Mouse (Mus musculus) heart, postnatal 14 days (tissue): ENCODE results near the gene Sigirr. TPM values are rescaled to one million over a fixed set of nuclear protein-coding genes. Genes with fewer than 3 reads are reported as not detected.

Experiments used
- DNase-seq, 2 experiments: peaks; one replicate each; pipeline ENCODE4 v3.0.0; 2021 to 2022
- intact Hi-C: fragments of 180-260 bp; cut with DNase I; formaldehyde crosslinking; loops from one replicate; pipeline ENCODE4 v1.15.1; 2025
- total RNA-seq, 2 experiments: library from RNA; stranded (reverse); gene quantifications; 2 replicates each; pipeline ENCODE4 v1.2.3; 2021

Gene Sigirr
- total RNA-seq, 2 experiments from 2014 or later = 8.0 to 8.1 TPM

DNA sequence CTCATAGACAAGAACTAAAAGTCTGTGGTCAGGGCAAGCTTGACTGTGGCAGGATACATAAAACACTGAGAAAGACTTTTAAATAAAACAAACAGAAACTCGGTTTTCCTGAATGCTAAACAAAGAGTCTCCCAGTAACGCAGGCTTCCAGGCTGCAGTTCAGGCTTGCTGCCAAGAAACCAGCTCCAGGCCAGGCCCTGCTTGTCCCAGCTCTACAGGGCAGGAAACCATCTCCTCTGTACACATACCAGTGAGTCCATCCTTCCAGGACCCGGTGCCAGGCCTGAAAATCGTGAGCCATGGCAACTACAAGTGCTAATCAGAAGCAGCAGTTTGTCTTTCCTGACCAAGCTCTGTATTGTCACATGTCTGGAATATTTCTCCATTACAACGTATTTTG, 58.7 kb downstream of the Sigirr start:
- intact Hi-C loops = no loop called here
- DNase-seq = peak; percentile 79 to 87

Other genes with a start within 250 kb of the Sigirr start
- not detected for gene Gm45785, start 244.2 kb downstream of the Sigirr start, total RNA-seq
- 10 to 100 TPM; 23.7 to 24.5 TPM for gene Ric8a, start 243.6 kb downstream of the Sigirr start, total RNA-seq
- 10 to 100 TPM; 11.3 to 12.5 TPM for gene Bet1l, start 243.0 kb downstream of the Sigirr start, total RNA-seq
- gene Psmd13, start 218.6 kb downstream of the Sigirr start, total RNA-seq = 10 to 100 TPM; 92.6 to 92.8 TPM
- 10 to 100 TPM; 54.6 to 56.2 TPM for gene Sirt3, start 218.3 kb downstream of the Sigirr start, total RNA-seq
- gene Cox8b, start 200.1 kb downstream of the Sigirr start, total RNA-seq = 1,000 to 10,000 TPM; 2,004 to 2,091 TPM
- not detected for gene Nlrp6, start 179.7 kb downstream of the Sigirr start, total RNA-seq
- gene Pgghg, start 159.2 kb downstream of the Sigirr start, total RNA-seq = 1 to 10 TPM; 7.4 to 7.7 TPM
- under 1 TPM; 0.38 to 0.80 TPM for gene Ifitm5, start 150.3 kb downstream of the Sigirr start, total RNA-seq
- not detected for gene Gm45717, start 144.6 kb downstream of the Sigirr start, total RNA-seq
- 100 to 1,000 TPM; 130 TPM for gene Ifitm2, start 144.6 kb downstream of the Sigirr start, total RNA-seq
- 1 to 10 TPM; 3.1 to 4.2 TPM for gene Ifitm1, start 133.4 kb downstream of the Sigirr start, total RNA-seq
- 10 to 100 TPM; 95.6 to 96.3 TPM for gene Ifitm3, start 89.8 kb downstream of the Sigirr start, total RNA-seq
- 1 to 10 TPM in 1 of 2 experiments, under 1 TPM in 1; 0.34 to 1.1 TPM for gene Ifitm6, start 82.6 kb downstream of the Sigirr start, total RNA-seq
- gene Gm17387, start 71.4 kb downstream of the Sigirr start, total RNA-seq = not detected
- gene B4galnt4, start 39.5 kb downstream of the Sigirr start, total RNA-seq = under 1 TPM; 0.07 to 0.14 TPM
- under 1 TPM; 0.43 to 0.95 TPM for gene Pkp3, start 22.4 kb downstream of the Sigirr start, total RNA-seq
- under 1 TPM; 0.10 to 0.29 TPM for gene Ano9, start 17.2 kb upstream of the Sigirr start, total RNA-seq
- gene Ptdss2, start 21.8 kb upstream of the Sigirr start, total RNA-seq = 10 to 100 TPM; 35.9 to 38.7 TPM
- 10 to 100 TPM; 60.8 to 70.2 TPM for gene Rnh1, start 72.3 kb upstream of the Sigirr start, total RNA-seq
- 100 to 1,000 TPM; 101 to 104 TPM for gene Hras, start 93.4 kb upstream of the Sigirr start, total RNA-seq
- 1 to 10 TPM; 2.6 to 3.6 TPM for gene Lrrc56, start 93.6 kb upstream of the Sigirr start, total RNA-seq
- gene Lmntd2, start 113.5 kb upstream of the Sigirr start, total RNA-seq = not detected
- 1 to 10 TPM; 1.2 to 1.5 TPM for gene Rassf7, start 115.3 kb upstream of the Sigirr start, total RNA-seq
- 10 to 100 TPM; 43.4 to 44.3 TPM for gene Phrf1, start 128.2 kb upstream of the Sigirr start, total RNA-seq
- 1 to 10 TPM; 1.6 to 1.7 TPM for gene Irf7, start 165.9 kb upstream of the Sigirr start, total RNA-seq
- not detected for gene Cdhr5, start 176.2 kb upstream of the Sigirr start, total RNA-seq
- not detected for gene Sct, start 178.6 kb upstream of the Sigirr start, total RNA-seq
- not detected for gene Drd4, start 191.4 kb upstream of the Sigirr start, total RNA-seq
- 10 to 100 TPM; 20.0 to 22.1 TPM for gene Deaf1, start 227.1 kb upstream of the Sigirr start, total RNA-seq
- 10 to 100 TPM; 13.6 to 16.1 TPM for gene Tmem80, start 227.2 kb upstream of the Sigirr start, total RNA-seq
- gene Eps8l2, start 238.3 kb upstream of the Sigirr start, total RNA-seq = 1 to 10 TPM; 2.7 to 3.0 TPM